Mouse (Mus musculus): ENCODE results near the gene Sfpq. TPM values are rescaled to one million over a fixed set of nuclear protein-coding genes. Genes with fewer than 3 reads are reported as not detected.
"Not testable (repeated sequence)": the region's sequence is repeated elsewhere in the genome, so short reads cannot be mapped to it uniquely, and the experiment has no call there.

Gene Sfpq
- total and polyA plus RNA-seq, 2 experiments from 2014 or later: 37.1 to 106 TPM

GRCm38 (mm10) chr4:127004384-127004783 is 16.7 kb upstream of the Sfpq start:
- no peaks in the 10 kb centered on the region for H3K27me3 ChIP-seq (ENCODE audit: control insufficient read depth, insufficient read depth, low read length)
- peaks cover 7% of the 10 kb centered on the region; the same call in 1 of the 2 replicates for H3K4me1 ChIP-seq (ENCODE audit: control insufficient read depth, insufficient read depth)
- no peak overlapping the region for H3K9ac ChIP-seq (replicated peaks; ENCODE audit: low read depth, low read length)
- H3K36me3 ChIP-seq (replicated peaks; ENCODE audit: control insufficient read depth, insufficient read depth, low read length): no peaks in the 10 kb centered on the region
- no peaks in the 10 kb centered on the region for H3K9me3 ChIP-seq (replicated peaks; ENCODE audit: control insufficient read depth, low read length)
- WGBS: 76% methylated on average over 3 of the region's 3 CpGs
- H3K4me2 ChIP-seq (ENCODE audit: low read depth, low read length): no peak overlapping the region
- DNase-seq (ENCODE audit: low spot score) (no peak), ATAC-seq (ENCODE audit: insufficient read depth, low read depth) (no peak)
- no peak overlapping the region for H3K4me3 ChIP-seq (ENCODE audit: low read depth, low read length)
- no peak for TF ChIP-seq EP300 (IDR thresholded peaks at IDR 0.05; ENCODE audit: low read depth)
- no peak for TF ChIP-seq CTCF (IDR thresholded peaks at IDR 0.05; ENCODE audit: low read depth)
- no peak overlapping the region for H3K27ac ChIP-seq (ENCODE audit: low read depth)

GRCm38 (mm10) chr4:127005113-127005936 is 15.8 kb upstream of the Sfpq start:
- TF ChIP-seq CTCF (IDR thresholded peaks at IDR 0.05; ENCODE audit: low read depth): no peak
- no peak for TF ChIP-seq EP300 (IDR thresholded peaks at IDR 0.05; ENCODE audit: low read depth)
- peaks cover 7% of the 10 kb centered on the region; the same call in 1 of the 2 replicates for H3K4me1 ChIP-seq (ENCODE audit: control insufficient read depth, insufficient read depth)
- H3K4me2 ChIP-seq (ENCODE audit: low read depth, low read length): peak overlapping the region; percentile 57
- DNase-seq (ENCODE audit: low spot score): no peak
- WGBS: 19% methylated on average over 25 of the region's 25 CpGs
- no peaks in the 10 kb centered on the region for H3K9me3 ChIP-seq (replicated peaks; ENCODE audit: control insufficient read depth, low read length)
- no peak for ATAC-seq (ENCODE audit: insufficient read depth, low read depth)
- no peak overlapping the region for H3K27ac ChIP-seq (ENCODE audit: low read depth)
- 0 out of 2 replicates have a peak overlapping the region, but pooled peaks have one; percentile 29 for H3K9ac ChIP-seq (replicated peaks; ENCODE audit: low read depth, low read length)
- peak overlapping the region; percentile 33 for H3K4me3 ChIP-seq (ENCODE audit: low read depth, low read length)
- no peaks in the 10 kb centered on the region for H3K27me3 ChIP-seq (ENCODE audit: control insufficient read depth, insufficient read depth, low read length)
- no peaks in the 10 kb centered on the region for H3K36me3 ChIP-seq (replicated peaks; ENCODE audit: control insufficient read depth, insufficient read depth, low read length)

- Histone ChIP-seq H3K27ac (ENCODE audit: low read depth) (peak overlapping the region; percentile 77), H3K4me3 (ENCODE audit: low read depth, low read length) (peak overlapping the region; percentile 32), H3K4me2 (ENCODE audit: low read depth, low read length) (peak overlapping the region; percentile 34; the same call in 1 of the 2 replicates)
- not testable (repeated sequence) for H3K27me3 ChIP-seq (ENCODE audit: control insufficient read depth, insufficient read depth, low read length); H3K4me1 ChIP-seq (ENCODE audit: control insufficient read depth, insufficient read depth); H3K9ac ChIP-seq (replicated peaks; ENCODE audit: low read depth, low read length); H3K9me3 ChIP-seq (replicated peaks; ENCODE audit: control insufficient read depth, low read length); H3K36me3 ChIP-seq (replicated peaks; ENCODE audit: control insufficient read depth, insufficient read depth, low read length)
- 20% methylated on average over 14 of the region's 26 CpGs for WGBS
- peak; percentile 96 for ATAC-seq (ENCODE audit: insufficient read depth, low read depth)
- TF ChIP-seq CTCF (IDR thresholded peaks at IDR 0.05; ENCODE audit: low read depth): peak; percentile 95
- 0 out of 2 replicates have a peak, but pooled peaks have one; percentile 33 for TF ChIP-seq EP300 (IDR thresholded peaks at IDR 0.05; ENCODE audit: low read depth)
- DNase-seq (ENCODE audit: low spot score): peak; percentile 88
Measured at GRCm38 (mm10) chr4:127015294-127015993, 5.7 kb upstream of the Sfpq start.

DNA sequence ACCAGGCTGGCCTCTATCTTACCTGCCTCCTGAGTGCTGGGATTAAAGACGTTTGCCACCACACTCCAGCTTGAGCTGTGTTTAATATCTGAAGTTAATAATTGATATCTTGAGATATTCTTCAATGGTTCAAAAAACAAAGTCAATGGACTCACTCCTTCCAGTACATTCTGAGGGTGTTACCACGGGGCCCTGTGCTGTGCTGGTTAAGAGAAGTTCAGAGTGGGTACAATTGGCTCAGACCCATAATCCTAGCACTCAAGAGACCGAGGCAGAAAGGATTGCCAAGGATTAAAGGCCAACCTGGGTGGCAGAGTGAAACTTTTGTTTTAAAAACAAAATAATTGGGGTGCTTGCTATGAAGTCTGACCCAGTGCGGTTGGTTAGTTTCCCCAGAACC is 4.8 kb upstream of the Sfpq start:
- ATAC-seq (ENCODE audit: insufficient read depth, low read depth) (no peak), DNase-seq (ENCODE audit: low spot score) (no peak)
- 80% methylated on average over 4 of the region's 4 CpGs for WGBS
- H3K27ac ChIP-seq (ENCODE audit: low read depth): no peak overlapping the region
- H3K9me3 ChIP-seq (replicated peaks; ENCODE audit: control insufficient read depth, low read length): no peaks in the 10 kb centered on the region
- H3K4me1 ChIP-seq (ENCODE audit: control insufficient read depth, insufficient read depth): no peaks in the 10 kb centered on the region
- H3K36me3 ChIP-seq (replicated peaks; ENCODE audit: control insufficient read depth, insufficient read depth, low read length): no peaks in the 10 kb centered on the region
- TF ChIP-seq CTCF (IDR thresholded peaks at IDR 0.05; ENCODE audit: low read depth) (no peak), EP300 (IDR thresholded peaks at IDR 0.05; ENCODE audit: low read depth) (no peak)
- no peak overlapping the region for H3K9ac ChIP-seq (replicated peaks; ENCODE audit: low read depth, low read length)
- H3K4me3 ChIP-seq (ENCODE audit: low read depth, low read length): no peak overlapping the region
- no peaks in the 10 kb centered on the region for H3K27me3 ChIP-seq (ENCODE audit: control insufficient read depth, insufficient read depth, low read length)
- no peak overlapping the region for H3K4me2 ChIP-seq (ENCODE audit: low read depth, low read length)

GRCm38 (mm10) chr4:127020411-127021150 is 543 bp upstream of the Sfpq start:
- H3K9ac ChIP-seq (replicated peaks; ENCODE audit: low read depth, low read length): no peak overlapping the region
- peak overlapping the region; percentile 99 for H3K4me3 ChIP-seq (ENCODE audit: low read depth, low read length)
- peak overlapping the region; percentile 58 for H3K4me2 ChIP-seq (ENCODE audit: low read depth, low read length)
- no peaks in the 10 kb centered on the region for H3K27me3 ChIP-seq (ENCODE audit: control insufficient read depth, insufficient read depth, low read length)
- ATAC-seq (ENCODE audit: insufficient read depth, low read depth): no peak
- H3K27ac ChIP-seq (ENCODE audit: low read depth): peak overlapping the region; percentile 58
- H3K4me1 ChIP-seq (ENCODE audit: control insufficient read depth, insufficient read depth): peaks cover 18% of the 10 kb centered on the region
- no peak for DNase-seq (ENCODE audit: low spot score)
- H3K36me3 ChIP-seq (replicated peaks; ENCODE audit: control insufficient read depth, insufficient read depth, low read length): peaks cover 19% of the 10 kb centered on the region
- TF ChIP-seq EP300 (IDR thresholded peaks at IDR 0.05; ENCODE audit: low read depth): 0 out of 2 replicates have a peak, but pooled peaks have one; percentile 7
- no peak for TF ChIP-seq CTCF (IDR thresholded peaks at IDR 0.05; ENCODE audit: low read depth)
- WGBS: 12% methylated on average over 13 of the region's 13 CpGs
- no peaks in the 10 kb centered on the region for H3K9me3 ChIP-seq (replicated peaks; ENCODE audit: control insufficient read depth, low read length)

All from heart, postnatal 0 days (tissue).